Mouse (Mus musculus) forebrain, embryonic 10.5 days (tissue): ENCODE results near the gene Gm43552. TPM values are rescaled to one million over a fixed set of nuclear protein-coding genes. Genes with fewer than 3 reads are reported as not detected.

Experiments used
- DNase-seq: peaks from one replicate; pipeline ENCODE4 v3.0.0-alpha.2; 2017; ENCODE audit warnings: low spot score; ENCODE audit errors: extremely low spot score
- H3K27ac ChIP-seq: fragments of 300-500 bp; sonication (generic); 2 replicates; pipeline ENCODE4 v1.5.1; 2016; ENCODE audit warnings: mild to moderate bottlenecking
- H3K27me3 ChIP-seq: fragments of 300-500 bp; sonication (generic); 2 replicates; pipeline ENCODE4 v1.6.1; 2016; ENCODE audit warnings: mild to moderate bottlenecking; ENCODE audit not compliant: poor library complexity, severe bottlenecking
- H3K36me3 ChIP-seq: fragments of 300-500 bp; sonication (generic); replicated peaks from 2 replicates; pipeline ENCODE4 v1.6.1; 2016; ENCODE audit warnings: mild to moderate bottlenecking, moderate library complexity
- H3K4me1 ChIP-seq: fragments of 300-500 bp; sonication (generic); 2 replicates; pipeline ENCODE4 v1.6.1; 2016
- H3K4me3 ChIP-seq: fragments of 300-500 bp; sonication (generic); 2 replicates; pipeline ENCODE4 v1.5.1; 2016; ENCODE audit warnings: mild to moderate bottlenecking, moderate library complexity
- H3K9me3 ChIP-seq: fragments of 300-500 bp; sonication (generic); 2 replicates; pipeline ENCODE4 v1.6.1; 2016; ENCODE audit warnings: mild to moderate bottlenecking, moderate library complexity
- WGBS: fragments of 180-500 bp; shearing (Covaris S2); methylation state at CpG from one replicate; pipeline ENCODE4 v1.1.7; 2016; 5-methylcytosine and 5-hydroxymethylcytosine counted together
- polyA plus RNA-seq: library from polyadenylated mRNA; unstranded; fragments of >200 nt; fragmentation: Nextera tagmentation; extraction: Ambion mirVana; gene quantifications from 2 replicates; pipeline ENCODE4 v1.2.1, GENCODE M21; 2016

Gm43552 gene
- polyA plus RNA-seq, 1 experiment from 2014 or later = not detected

GRCm38 (mm10) chr5:65525674-65526443, 33.2 kb upstream of the Gm43552 start:
- 3% methylated on average over 8 of the region's 8 CpGs for WGBS

DNA sequence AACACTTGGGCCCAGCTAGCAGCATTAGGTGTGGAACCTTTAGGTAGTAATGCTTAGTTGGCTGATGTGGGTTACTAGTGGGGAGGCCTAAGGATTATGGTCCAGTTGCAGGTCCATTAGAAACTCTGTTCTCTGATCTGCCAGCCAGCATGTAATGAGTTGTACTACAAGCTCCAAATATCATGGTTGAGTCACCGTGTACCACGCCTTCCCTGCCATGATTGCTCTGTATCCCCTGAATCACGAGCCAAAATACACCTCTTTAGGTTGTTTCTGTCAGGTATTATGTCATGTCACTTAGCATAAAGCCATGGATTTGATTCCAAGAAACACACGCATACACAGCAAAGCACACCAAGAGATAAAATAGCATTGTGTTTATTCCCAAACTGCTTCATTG, 32.2 kb upstream of the Gm43552 start:
- WGBS = 66% methylated on average over 4 of the region's 4 CpGs
- H3K36me3 ChIP-seq = no peaks in the 10 kb centered on the region
- DNase-seq = no peak
- H3K9me3 ChIP-seq = no peaks in the 10 kb centered on the region; the same call in 1 of the 2 replicates
- H3K27ac ChIP-seq = no peak overlapping the region
- no peak overlapping the region for H3K4me3 ChIP-seq
- peaks cover 36% of the 10 kb centered on the region for H3K27me3 ChIP-seq
- H3K4me1 ChIP-seq = peaks cover 34% of the 10 kb centered on the region

More at GRCm38 (mm10) chr5:65525674-65526443, 33.2 kb upstream of the Gm43552 start:
- peaks cover 34% of the 10 kb centered on the region for H3K4me1 ChIP-seq
- no peaks in the 10 kb centered on the region for H3K36me3 ChIP-seq
- no peak overlapping the region for H3K27ac ChIP-seq
- DNase-seq = peak; percentile 53
- peaks cover 46% of the 10 kb centered on the region for H3K27me3 ChIP-seq
- H3K9me3 ChIP-seq = no peaks in the 10 kb centered on the region; the same call in 1 of the 2 replicates
- no peak overlapping the region for H3K4me3 ChIP-seq

- Histone ChIP-seq H3K27ac (no peak overlapping the region), H3K9me3 (no peaks in the 10 kb centered on the region), H3K36me3 (no peaks in the 10 kb centered on the region), H3K4me3 (no peak overlapping the region), H3K4me1 (peaks cover 23% of the 10 kb centered on the region), H3K27me3 (peaks cover 17% of the 10 kb centered on the region; the same call in 1 of the 2 replicates)
- DNase-seq = no peak
- WGBS = 78% methylated on average over 1 of the region's 1 CpGs
These were observed 29.2 kb upstream of the Gm43552 start for GRCm38 (mm10) chr5:65521803-65522202.

DNA sequence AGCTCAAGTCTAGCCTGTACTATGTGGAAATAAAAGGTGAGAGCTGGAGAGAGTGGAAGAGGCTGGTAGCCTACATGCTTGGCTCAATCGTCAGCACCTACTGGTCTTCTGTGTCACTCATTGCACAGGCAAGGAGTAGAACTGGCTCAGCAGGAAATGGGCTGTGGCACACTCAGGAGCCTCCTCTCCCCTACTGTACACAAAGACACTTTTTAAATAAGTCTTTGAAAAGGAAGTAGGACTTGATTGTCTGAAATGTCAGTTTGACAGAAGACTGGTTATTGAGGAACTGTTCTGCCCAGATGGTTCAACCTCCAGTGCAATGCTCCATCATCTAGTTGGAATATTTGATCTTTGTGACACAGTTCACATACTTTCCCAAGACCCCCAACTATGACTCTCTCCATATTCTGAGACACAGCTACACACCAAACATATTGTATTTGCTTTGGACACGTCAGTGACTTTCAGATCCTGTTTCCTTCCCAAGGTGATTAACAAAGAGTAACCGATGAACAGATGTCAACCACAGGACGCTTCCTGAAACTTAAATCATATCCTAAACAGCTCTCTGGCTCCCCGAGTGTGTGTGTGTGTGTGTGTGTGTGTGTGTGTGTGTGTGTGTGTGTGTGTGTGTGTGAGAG, 22.1 kb upstream of the Gm43552 start:
- Histone ChIP-seq H3K27me3 (no peaks in the 10 kb centered on the region), H3K4me1 (no peaks in the 10 kb centered on the region), H3K27ac (no peak overlapping the region), H3K4me3 (no peak overlapping the region), H3K9me3 (no peaks in the 10 kb centered on the region), H3K36me3 (no peaks in the 10 kb centered on the region)
- 75% methylated on average over 5 of the region's 5 CpGs for WGBS
- no peak for DNase-seq

DNA sequence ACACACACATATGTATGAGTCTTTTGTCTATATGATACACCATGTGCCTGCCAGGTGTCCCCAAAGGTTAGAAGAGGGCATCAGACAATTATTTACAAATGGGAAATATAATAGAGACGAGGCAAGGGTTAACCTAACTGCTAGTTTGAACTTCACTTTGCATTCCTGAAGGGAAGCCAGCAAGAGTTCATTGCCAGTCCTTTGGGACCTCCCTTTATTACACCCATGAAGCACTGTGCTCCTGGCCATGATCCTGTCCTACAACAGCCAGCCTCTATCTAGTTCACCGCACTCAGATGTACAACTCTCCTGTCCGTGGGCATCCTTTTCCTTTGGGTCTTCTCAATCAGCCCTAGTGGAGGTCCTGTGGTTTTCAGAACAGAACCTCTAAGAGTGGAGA, 20.9 kb upstream of the Gm43552 start:
- H3K36me3 ChIP-seq = no peaks in the 10 kb centered on the region
- H3K27me3 ChIP-seq = no peaks in the 10 kb centered on the region
- WGBS = 88% methylated on average over 3 of the region's 3 CpGs
- no peak overlapping the region for H3K4me3 ChIP-seq
- no peaks in the 10 kb centered on the region for H3K9me3 ChIP-seq
- no peaks in the 10 kb centered on the region for H3K4me1 ChIP-seq
- no peak overlapping the region for H3K27ac ChIP-seq
- DNase-seq = no peak

- Histone ChIP-seq H3K36me3 (no peaks in the 10 kb centered on the region), H3K27ac (no peak overlapping the region), H3K9me3 (no peaks in the 10 kb centered on the region), H3K27me3 (no peaks in the 10 kb centered on the region), H3K4me1 (peaks cover 3% of the 10 kb centered on the region; the same call in 1 of the 2 replicates), H3K4me3 (no peak overlapping the region)
- no peak for DNase-seq
- WGBS = 84% methylated on average over 8 of the region's 8 CpGs
These were observed 15.8 kb upstream of the Gm43552 start for GRCm38 (mm10) chr5:65508395-65508794.

- Histone ChIP-seq H3K27ac (no peak overlapping the region), H3K27me3 (no peaks in the 10 kb centered on the region), H3K9me3 (no peaks in the 10 kb centered on the region), H3K4me3 (peak overlapping the region; percentile 26), H3K36me3 (no peaks in the 10 kb centered on the region), H3K4me1 (peaks cover 3% of the 10 kb centered on the region; the same call in 1 of the 2 replicates)
- WGBS = 16% methylated on average over 8 of the region's 8 CpGs
- DNase-seq = peak; percentile 23
These were observed 13.2 kb upstream of the Gm43552 start for GRCm38 (mm10) chr5:65505786-65506185.

DNA sequence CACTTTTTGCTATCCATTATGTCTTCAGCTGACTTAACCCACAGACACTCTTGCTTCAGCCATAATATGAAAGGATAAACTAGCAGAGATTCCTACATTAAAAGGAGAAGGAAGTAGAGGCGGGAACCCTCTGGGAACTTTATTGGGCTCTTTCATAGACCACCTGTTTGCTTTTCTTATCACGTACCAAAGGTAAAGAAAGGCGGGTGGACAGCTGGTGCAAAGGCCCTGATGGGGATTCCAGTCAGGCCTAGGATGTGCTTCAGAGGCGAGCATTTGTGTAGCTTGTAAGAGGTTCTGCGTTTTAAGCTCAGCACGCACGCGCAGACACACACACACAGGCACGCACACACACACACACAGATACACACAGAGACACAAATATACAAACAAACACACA, 8.8 kb upstream of the Gm43552 start:
- H3K4me1 ChIP-seq = peaks cover 3% of the 10 kb centered on the region; the same call in 1 of the 2 replicates
- H3K36me3 ChIP-seq = no peaks in the 10 kb centered on the region
- no peak for DNase-seq
- H3K9me3 ChIP-seq = no peaks in the 10 kb centered on the region
- H3K4me3 ChIP-seq = no peak overlapping the region
- 90% methylated on average over 9 of the region's 9 CpGs for WGBS
- H3K27ac ChIP-seq = no peak overlapping the region
- H3K27me3 ChIP-seq = no peaks in the 10 kb centered on the region

- Histone ChIP-seq H3K4me3 (no peak overlapping the region), H3K9me3 (no peaks in the 10 kb centered on the region), H3K36me3 (no peaks in the 10 kb centered on the region), H3K4me1 (no peaks in the 10 kb centered on the region), H3K27me3 (no peaks in the 10 kb centered on the region), H3K27ac (no peak overlapping the region)
- 88% methylated on average over 7 of the region's 7 CpGs for WGBS
- DNase-seq = no peak
These were observed 7.6 kb upstream of the Gm43552 start for GRCm38 (mm10) chr5:65500231-65500630.

GRCm38 (mm10) chr5:65491767-65492715, 592 bp downstream of the Gm43552 start:
- DNase-seq = peak; percentile 67
- Histone ChIP-seq H3K9me3 (no peaks in the 10 kb centered on the region), H3K27me3 (peaks cover 15% of the 10 kb centered on the region), H3K4me3 (peak overlapping the region; percentile 80), H3K36me3 (no peaks in the 10 kb centered on the region), H3K4me1 (peaks cover 16% of the 10 kb centered on the region), H3K27ac (peak overlapping the region; percentile 91)
- under 1% methylated on average over 57 of the region's 57 CpGs for WGBS

DNA sequence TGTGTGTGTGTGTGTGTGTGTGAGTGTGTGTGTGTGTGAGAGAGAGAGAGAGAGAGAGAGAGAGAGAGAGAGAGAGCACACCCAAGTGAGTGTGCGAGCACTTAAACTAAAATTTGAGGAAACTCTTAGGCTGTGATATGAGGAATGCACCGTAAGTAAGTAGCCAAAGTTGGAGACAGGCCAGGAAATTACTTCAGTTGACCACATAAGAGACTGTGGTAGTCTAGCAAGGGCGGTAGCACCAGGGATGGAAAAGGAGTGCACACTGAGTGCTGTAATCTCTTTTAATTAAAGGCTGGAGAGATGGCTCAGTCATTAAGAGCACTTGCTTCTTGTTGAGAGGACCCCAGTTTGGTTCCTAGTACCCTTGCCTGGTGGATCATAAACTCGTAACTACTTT, 2.8 kb downstream of the Gm43552 start:
- Histone ChIP-seq H3K36me3 (no peaks in the 10 kb centered on the region), H3K27ac (no peak overlapping the region), H3K4me1 (peaks cover 20% of the 10 kb centered on the region), H3K9me3 (no peaks in the 10 kb centered on the region), H3K27me3 (peaks cover 15% of the 10 kb centered on the region), H3K4me3 (no peak overlapping the region)
- DNase-seq = no peak
- 87% methylated on average over 4 of the region's 4 CpGs for WGBS

DNA sequence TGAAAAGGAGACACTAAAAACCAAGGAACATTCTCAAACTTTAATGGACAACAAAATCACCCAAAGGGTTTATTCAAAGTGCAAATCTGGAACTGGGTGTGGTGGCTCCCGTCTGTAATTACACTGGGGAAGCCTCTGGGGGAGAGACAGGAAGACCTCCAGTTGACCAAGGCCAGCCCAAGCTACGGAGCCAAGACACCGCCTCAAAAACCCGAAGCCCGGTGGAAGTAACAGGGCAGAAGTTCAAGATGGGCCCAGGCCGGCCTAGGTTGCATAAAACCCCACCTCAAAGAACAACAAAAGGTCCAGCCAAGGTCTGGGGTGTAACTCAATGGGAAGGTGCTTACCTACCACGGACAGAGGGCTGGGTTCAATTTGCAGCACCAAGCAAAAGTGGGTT, 3.9 kb downstream of the Gm43552 start:
- Histone ChIP-seq H3K27me3 (peaks cover 15% of the 10 kb centered on the region), H3K4me3 (no peak overlapping the region), H3K36me3 (no peaks in the 10 kb centered on the region), H3K9me3 (no peaks in the 10 kb centered on the region), H3K27ac (no peak overlapping the region), H3K4me1 (peaks cover 20% of the 10 kb centered on the region)
- 87% methylated on average over 7 of the region's 7 CpGs for WGBS
- no peak for DNase-seq
